Comparison of ENCODE assay signal across 9 mouse cellular contexts in genomic region chr7:130964686-130965085, GRCm38 (mm10). TPM values are rescaled to one million over a fixed set of nuclear protein-coding genes. Genes with fewer than 3 reads are reported as not detected.
DNase-seq lines count a peak whose midpoint lies in the region; ATAC-seq lines count a peak whose summit lies in the region.
"Had no signal": no experiment of that assay in that cellular context is flagged by ENCODE, and none has a peak within 500 bp of the region (broad histone marks: within the 10 kb centered on the region; RNA-seq: fewer than 3 reads in every experiment).

No protein-coding gene starts in this region.

- no peak for ATAC-seq in liver, embryonic 12.5 days
- ATAC-seq in hindbrain, embryonic 11.5 days (ENCODE audit: low FRiP score): no peak

- no peak overlapping the region for H3K4me3 ChIP-seq in liver, embryonic 12.5 days
- H3K4me3 ChIP-seq in hindbrain, embryonic 11.5 days (ENCODE audit: low read depth, low read length): no peak overlapping the region
- H3K4me3 ChIP-seq: midbrain, embryonic 12.5 days had no signal

- WGBS in liver, embryonic 12.5 days (ENCODE audit: insufficient replicate concordance): 53% methylated on average over 5 of the region's 5 CpGs
- WGBS in hindbrain, embryonic 11.5 days: 67% methylated on average over 5 of the region's 5 CpGs

- H3K36me3 ChIP-seq in liver, embryonic 12.5 days: no peaks in the 10 kb centered on the region
- no peaks in the 10 kb centered on the region for H3K36me3 ChIP-seq in hindbrain, embryonic 11.5 days (ENCODE audit: control insufficient read depth, insufficient read depth, low read length)
- H3K36me3 ChIP-seq: midbrain, embryonic 12.5 days had no signal

- H3K4me1 ChIP-seq in liver, embryonic 12.5 days: peaks cover 6% of the 10 kb centered on the region; the same call in 1 of the 2 replicates
- no peaks in the 10 kb centered on the region for H3K4me1 ChIP-seq in hindbrain, embryonic 11.5 days (replicated peaks; ENCODE audit: control insufficient read depth, insufficient read depth, low read length)

- no peak overlapping the region for H3K27ac ChIP-seq in liver, embryonic 12.5 days
- no peak overlapping the region for H3K27ac ChIP-seq in hindbrain, embryonic 11.5 days (ENCODE audit: low read depth, low read length)
- H3K27ac ChIP-seq: midbrain, embryonic 12.5 days had no signal

- no peaks in the 10 kb centered on the region for H3K9me3 ChIP-seq in liver, embryonic 12.5 days (replicated peaks)
- H3K9me3 ChIP-seq in hindbrain, embryonic 11.5 days (ENCODE audit: control insufficient read depth, low read length): no peaks in the 10 kb centered on the region
- H3K9me3 ChIP-seq: midbrain, embryonic 12.5 days had no signal

- peak; percentile 54 for DNase-seq in liver
- DNase-seq in cerebellum, adult 9-10 months: peak; percentile 73
- DNase-seq in heart, adult 9 months (ENCODE audit: low spot score in 2 of 2): peak; percentile 81 to 88
- peak; percentile 92 for DNase-seq in kidney, postnatal 14 days
- DNase-seq in ovary, postnatal 14 days (ENCODE audit: low spot score): peak; percentile 67
- no peak for DNase-seq in hindbrain, embryonic 11.5 days (ENCODE audit: low spot score)
- DNase-seq in thymus, postnatal 4 days: no peak

- no peak overlapping the region for H3K4me2 ChIP-seq in liver, embryonic 12.5 days
- no peak overlapping the region for H3K4me2 ChIP-seq in hindbrain, embryonic 11.5 days (replicated peaks; ENCODE audit: low read depth, low read length)
- H3K4me2 ChIP-seq: midbrain, embryonic 12.5 days had no signal

- no peak overlapping the region for H3K9ac ChIP-seq in liver, embryonic 12.5 days
- H3K9ac ChIP-seq in hindbrain, embryonic 11.5 days (ENCODE audit: low read depth, low read length): no peak overlapping the region
- H3K9ac ChIP-seq: midbrain, embryonic 12.5 days had no signal

- H3K27me3 ChIP-seq in liver, embryonic 12.5 days (replicated peaks): no peaks in the 10 kb centered on the region; the same call in 1 of the 2 replicates
- no peaks in the 10 kb centered on the region for H3K27me3 ChIP-seq in hindbrain, embryonic 11.5 days (ENCODE audit: control insufficient read depth, insufficient read depth, low read length)
- H3K27me3 ChIP-seq: midbrain, embryonic 12.5 days had no signal

RNA-seq across cellular contexts. Expression of gene Htra1, which starts 28.8 kb away (rescaled TPM):
- polyA plus RNA-seq in liver, embryonic 12.5 days (2016; fragmentation: Nextera tagmentation; extraction: Ambion mirVana): 0.75 and 2.1 TPM in 2 replicates
- 7.3 and 19.0 TPM in 2 replicates for polyA plus RNA-seq in hindbrain, embryonic 11.5 days (2014; fragmentation: Nextera tagmentation; extraction: Ambion mirVana)

Comparison
In these comparisons a context has a peak if more than half of its experiments do, and no peak if none do; other contexts are left out.
1. DNase-seq: peak in liver (single experiment), cerebellum, adult 9-10 months (single experiment), heart, adult 9 months (2 of 2), kidney, postnatal 14 days (single experiment) and ovary, postnatal 14 days (single experiment); none in hindbrain, embryonic 11.5 days (single experiment) and thymus, postnatal 4 days (single experiment).